Mouse (Mus musculus): ENCODE measurements around the gene Lrig3. TPM values are rescaled to one million over a fixed set of nuclear protein-coding genes. Genes with fewer than 3 reads are reported as not detected.
A peak's percentile ranks its signal among the peaks of the same experiment; 100 is the strongest.

Lrig3 gene
- 84.4 and 85.6 TPM in 2 replicates for polyA plus RNA-seq (2016; fragmentation: Nextera tagmentation; extraction: Ambion mirVana)

DNA sequence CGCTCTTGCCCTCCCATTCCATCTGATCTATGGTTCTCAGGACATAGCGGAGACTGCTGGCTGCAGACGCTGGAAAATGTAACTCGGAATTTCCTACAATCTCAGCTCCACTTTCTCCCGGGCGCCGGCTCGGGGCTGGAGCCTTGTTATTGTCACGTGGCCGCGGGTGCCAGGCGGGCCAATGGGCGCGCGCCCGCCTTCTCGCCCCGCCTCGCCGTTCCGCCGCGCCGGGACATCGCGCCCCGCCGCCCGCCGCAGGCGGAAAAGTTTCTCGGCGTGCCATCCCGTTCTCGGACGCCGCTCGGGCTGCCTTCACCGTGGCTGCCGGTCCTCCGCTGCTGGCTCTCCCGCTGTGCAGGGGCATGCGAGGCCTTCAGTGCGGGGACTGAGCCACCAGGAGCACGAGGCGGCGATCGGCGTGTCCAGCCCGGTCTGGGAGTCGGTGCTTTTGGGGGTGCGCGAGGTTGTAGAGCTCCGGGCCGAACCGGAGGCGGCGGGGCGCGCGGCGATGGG lies at the start of gene Lrig3:
Lrig3 (plus strand) TSS at position 201 of the 513 bp plus-strand sequence.
- Histone ChIP-seq H3K4me2 (peak within 1 kb of the TSS; percentile 68), H3K4me1 (replicated peaks) (peaks cover 20% of the 10 kb centered on the region), H3K36me3 (no peaks in the 10 kb centered on the region), H3K9ac (replicated peaks) (peak within 1 kb of the TSS; percentile 100), H3K27ac (peak within 1 kb of the TSS; percentile 100), H3K27me3 (no peaks in the 10 kb centered on the region), H3K4me3 (replicated peaks) (peak within 1 kb of the TSS; percentile 99), H3K9me3 (no peaks in the 10 kb centered on the region)
- ATAC-seq (ENCODE audit: insufficient number of reproducible peaks, insufficient read depth, low FRiP score, low TSS enrichment, low read depth), result peak; percentile 53; the same call in 1 of the 2 replicates
- under 1% methylated on average over 61 of the region's 62 CpGs for WGBS

DNA sequence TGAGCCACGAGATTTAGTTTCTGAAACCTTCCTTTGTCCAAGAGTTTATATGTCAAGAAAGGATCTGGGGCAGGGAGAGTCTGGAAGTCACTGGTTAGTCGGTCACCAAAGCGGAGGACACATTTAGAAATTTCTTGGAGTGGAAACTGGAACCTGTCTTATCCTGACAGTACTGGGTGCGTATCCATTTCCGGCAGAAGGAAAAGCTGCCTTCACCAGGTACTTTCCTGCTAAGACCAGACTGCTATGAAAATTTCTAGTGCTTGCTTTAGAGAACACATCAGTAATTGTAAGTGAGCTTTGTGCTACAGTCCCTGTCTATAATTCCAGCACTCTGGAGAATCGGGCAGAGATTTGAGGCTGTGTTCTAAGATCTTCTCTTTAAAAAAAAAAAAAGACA lies 49.2 kb upstream of the Lrig3 start:
- peaks cover 27% of the 10 kb centered on the region for H3K4me1 ChIP-seq (replicated peaks)
- H3K9me3 ChIP-seq, result no peaks in the 10 kb centered on the region
- H3K4me3 ChIP-seq (replicated peaks), result no peak overlapping the region
- peaks cover 6% of the 10 kb centered on the region; the same call in 1 of the 2 replicates for H3K27me3 ChIP-seq
- no peaks in the 10 kb centered on the region for H3K36me3 ChIP-seq
- no peak overlapping the region for H3K4me2 ChIP-seq
- 0 out of 2 replicates have a peak overlapping the region, but pooled peaks have one; percentile 1 for H3K27ac ChIP-seq
- no peak overlapping the region for H3K9ac ChIP-seq (replicated peaks)
- 40% methylated on average over 6 of the region's 6 CpGs for WGBS
- no peak for ATAC-seq (ENCODE audit: insufficient number of reproducible peaks, insufficient read depth, low FRiP score, low TSS enrichment, low read depth)

DNA sequence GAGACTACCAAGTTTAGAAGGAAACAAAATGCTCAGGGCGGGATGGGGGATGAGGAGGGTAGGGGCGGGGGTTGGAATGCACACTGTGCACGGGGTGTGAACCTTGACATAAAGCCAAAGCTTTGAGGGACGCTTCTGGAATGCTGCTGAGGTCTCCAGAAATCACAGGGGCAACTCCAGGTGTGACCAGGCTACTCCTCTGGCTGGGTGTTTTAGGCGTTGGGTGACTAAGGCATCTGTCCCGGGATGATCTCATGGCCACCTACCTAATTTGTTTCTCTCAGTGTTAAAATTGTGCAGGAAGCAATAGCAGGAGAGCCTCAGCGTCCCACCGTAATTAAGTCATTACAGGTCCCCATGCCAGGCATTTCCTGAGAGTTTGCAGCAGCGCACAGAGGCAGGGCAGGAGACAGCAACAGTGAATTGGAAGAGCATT lies 48.5 kb upstream of the Lrig3 start:
- Histone ChIP-seq H3K4me1 (replicated peaks) (peaks cover 27% of the 10 kb centered on the region), H3K27me3 (peaks cover 6% of the 10 kb centered on the region; the same call in 1 of the 2 replicates), H3K9ac (replicated peaks) (no peak overlapping the region), H3K27ac (no peak overlapping the region), H3K9me3 (no peaks in the 10 kb centered on the region), H3K36me3 (no peaks in the 10 kb centered on the region), H3K4me2 (peak overlapping the region; percentile 47), H3K4me3 (replicated peaks) (no peak overlapping the region; the same call in 1 of the 2 replicates)
- peak; percentile 78 for ATAC-seq (ENCODE audit: insufficient number of reproducible peaks, insufficient read depth, low FRiP score, low TSS enrichment, low read depth)
- 3% methylated on average over 9 of the region's 9 CpGs for WGBS

DNA sequence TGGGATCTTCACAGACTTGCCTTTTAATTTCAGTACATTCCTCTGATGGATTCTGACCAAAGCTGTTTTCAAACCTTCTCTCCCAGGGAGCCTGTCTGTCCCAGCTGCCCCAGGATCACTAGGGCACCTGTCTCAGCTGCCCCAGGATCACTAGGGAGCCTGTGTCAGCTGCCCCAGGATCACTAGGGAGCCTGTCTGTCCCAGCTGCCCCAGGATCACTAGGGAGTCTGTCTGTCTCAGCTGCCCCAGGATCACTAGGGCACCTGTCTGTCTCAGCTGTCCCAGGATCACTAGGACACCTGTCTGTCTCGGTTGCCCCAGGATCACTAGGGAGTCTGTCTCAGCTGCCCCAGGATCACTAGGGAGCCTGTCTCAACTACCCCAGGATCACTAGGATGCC lies 47.0 kb upstream of the Lrig3 start:
- peaks cover 6% of the 10 kb centered on the region; the same call in 1 of the 2 replicates for H3K27me3 ChIP-seq
- H3K36me3 ChIP-seq, result no peaks in the 10 kb centered on the region
- WGBS, result 55% methylated on average over 1 of the region's 1 CpGs
- H3K9me3 ChIP-seq, result peaks cover under 1% of the 10 kb centered on the region; the same call in 1 of the 2 replicates
- no peak overlapping the region for H3K4me3 ChIP-seq (replicated peaks)
- no peak for ATAC-seq (ENCODE audit: insufficient number of reproducible peaks, insufficient read depth, low FRiP score, low TSS enrichment, low read depth)
- H3K4me1 ChIP-seq (replicated peaks), result peaks cover 27% of the 10 kb centered on the region
- H3K9ac ChIP-seq (replicated peaks), result no peak overlapping the region
- no peak overlapping the region for H3K4me2 ChIP-seq
- no peak overlapping the region for H3K27ac ChIP-seq

- ATAC-seq (ENCODE audit: insufficient number of reproducible peaks, insufficient read depth, low FRiP score, low TSS enrichment, low read depth), result peak; percentile 87
- H3K9ac ChIP-seq (replicated peaks), result no peak overlapping the region
- WGBS, result 2% methylated on average over 6 of the region's 6 CpGs
- H3K4me1 ChIP-seq (replicated peaks), result peaks cover 27% of the 10 kb centered on the region
- peaks cover 7% of the 10 kb centered on the region for H3K9me3 ChIP-seq
- no peak overlapping the region for H3K4me3 ChIP-seq (replicated peaks)
- peaks cover 6% of the 10 kb centered on the region; the same call in 1 of the 2 replicates for H3K27me3 ChIP-seq
- no peaks in the 10 kb centered on the region for H3K36me3 ChIP-seq
- H3K4me2 ChIP-seq, result peak overlapping the region; percentile 30
- peak overlapping the region; percentile 84 for H3K27ac ChIP-seq
Observed at GRCm38 (mm10) chr10:125921654-125922446, 44.1 kb upstream of the Lrig3 start.

DNA sequence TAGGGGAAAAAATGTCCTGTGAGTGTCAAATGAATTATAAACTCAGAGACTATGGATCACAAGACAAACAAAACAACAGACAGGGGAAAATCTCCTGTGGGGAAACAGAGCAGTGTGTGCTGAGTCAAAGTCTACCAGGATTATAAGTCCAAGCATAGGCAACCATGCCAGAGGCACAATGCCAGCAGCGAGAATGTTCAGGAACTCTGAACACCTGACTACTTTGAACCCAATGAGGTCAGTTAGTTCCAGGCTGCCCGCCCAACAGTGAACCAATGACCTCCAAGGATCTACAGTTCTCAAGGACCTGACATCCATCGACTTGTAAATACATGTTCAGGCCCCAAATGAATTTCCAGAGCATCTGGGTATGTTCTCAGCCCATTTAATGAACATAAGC lies 36.0 kb upstream of the Lrig3 start:
- 74% methylated on average over 3 of the region's 3 CpGs for WGBS
- H3K36me3 ChIP-seq, result no peaks in the 10 kb centered on the region
- no peaks in the 10 kb centered on the region for H3K27me3 ChIP-seq
- ATAC-seq (ENCODE audit: insufficient number of reproducible peaks, insufficient read depth, low FRiP score, low TSS enrichment, low read depth), result no peak
- no peak overlapping the region for H3K4me3 ChIP-seq (replicated peaks)
- H3K4me1 ChIP-seq (replicated peaks), result no peaks in the 10 kb centered on the region
- H3K4me2 ChIP-seq, result no peak overlapping the region
- no peak overlapping the region for H3K9ac ChIP-seq (replicated peaks)
- H3K9me3 ChIP-seq, result no peaks in the 10 kb centered on the region
- H3K27ac ChIP-seq, result no peak overlapping the region

DNA sequence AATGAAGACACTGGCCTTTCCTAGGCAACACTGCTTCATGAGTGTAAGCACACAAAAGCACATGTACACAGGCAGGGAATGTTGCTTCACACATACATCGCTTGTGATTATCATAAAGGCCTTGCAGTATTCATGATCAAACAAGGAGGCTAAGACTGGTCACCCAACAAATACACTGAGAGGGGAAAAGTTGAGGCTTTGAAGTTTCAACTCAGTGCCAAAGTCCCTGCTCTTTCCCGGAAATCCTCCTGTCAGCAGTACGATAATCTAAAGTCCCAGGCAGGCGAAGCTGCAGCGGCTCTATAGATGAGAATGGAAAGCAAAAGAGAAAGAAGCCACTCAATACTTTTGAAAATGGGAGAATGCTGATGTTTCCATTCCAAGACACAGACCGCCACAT lies 32.6 kb upstream of the Lrig3 start:
- Histone ChIP-seq H3K4me1 (replicated peaks) (peaks cover 12% of the 10 kb centered on the region), H3K4me2 (no peak overlapping the region), H3K9me3 (no peaks in the 10 kb centered on the region), H3K36me3 (no peaks in the 10 kb centered on the region), H3K27ac (no peak overlapping the region), H3K27me3 (no peaks in the 10 kb centered on the region), H3K4me3 (replicated peaks) (no peak overlapping the region), H3K9ac (replicated peaks) (no peak overlapping the region)
- 78% methylated on average over 6 of the region's 6 CpGs for WGBS
- ATAC-seq (ENCODE audit: insufficient number of reproducible peaks, insufficient read depth, low FRiP score, low TSS enrichment, low read depth), result no peak

DNA sequence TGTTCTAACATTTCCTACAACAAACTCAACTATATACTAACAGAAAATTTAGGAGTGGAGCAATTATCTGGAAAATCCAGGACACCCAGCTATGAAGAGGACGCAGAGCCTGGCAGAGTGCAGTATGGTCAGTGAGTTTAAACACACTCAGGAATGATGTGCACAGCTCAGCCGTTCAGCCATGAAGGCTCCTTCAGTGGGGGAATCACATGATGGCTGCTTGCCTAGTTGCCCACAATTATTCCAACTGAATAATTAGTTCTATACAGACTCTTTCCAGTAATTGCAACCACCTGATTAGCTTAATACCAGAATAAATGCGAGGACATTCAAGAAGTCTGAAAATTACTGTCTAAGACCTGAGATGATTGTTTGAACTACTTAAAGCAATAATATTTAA lies 31.9 kb upstream of the Lrig3 start:
- H3K27ac ChIP-seq, result no peak overlapping the region
- no peaks in the 10 kb centered on the region for H3K27me3 ChIP-seq
- WGBS, result 72% methylated on average over 3 of the region's 3 CpGs
- no peak overlapping the region for H3K4me3 ChIP-seq (replicated peaks)
- H3K9ac ChIP-seq (replicated peaks), result no peak overlapping the region
- no peaks in the 10 kb centered on the region for H3K9me3 ChIP-seq
- no peaks in the 10 kb centered on the region for H3K36me3 ChIP-seq
- peaks cover 18% of the 10 kb centered on the region for H3K4me1 ChIP-seq (replicated peaks)
- no peak for ATAC-seq (ENCODE audit: insufficient number of reproducible peaks, insufficient read depth, low FRiP score, low TSS enrichment, low read depth)
- H3K4me2 ChIP-seq, result no peak overlapping the region

- H3K4me3 ChIP-seq (replicated peaks), result no peak overlapping the region
- no peak for ATAC-seq (ENCODE audit: insufficient number of reproducible peaks, insufficient read depth, low FRiP score, low TSS enrichment, low read depth)
Observed at GRCm38 (mm10) chr10:125937517-125938497, 28.2 kb upstream of the Lrig3 start.

DNA sequence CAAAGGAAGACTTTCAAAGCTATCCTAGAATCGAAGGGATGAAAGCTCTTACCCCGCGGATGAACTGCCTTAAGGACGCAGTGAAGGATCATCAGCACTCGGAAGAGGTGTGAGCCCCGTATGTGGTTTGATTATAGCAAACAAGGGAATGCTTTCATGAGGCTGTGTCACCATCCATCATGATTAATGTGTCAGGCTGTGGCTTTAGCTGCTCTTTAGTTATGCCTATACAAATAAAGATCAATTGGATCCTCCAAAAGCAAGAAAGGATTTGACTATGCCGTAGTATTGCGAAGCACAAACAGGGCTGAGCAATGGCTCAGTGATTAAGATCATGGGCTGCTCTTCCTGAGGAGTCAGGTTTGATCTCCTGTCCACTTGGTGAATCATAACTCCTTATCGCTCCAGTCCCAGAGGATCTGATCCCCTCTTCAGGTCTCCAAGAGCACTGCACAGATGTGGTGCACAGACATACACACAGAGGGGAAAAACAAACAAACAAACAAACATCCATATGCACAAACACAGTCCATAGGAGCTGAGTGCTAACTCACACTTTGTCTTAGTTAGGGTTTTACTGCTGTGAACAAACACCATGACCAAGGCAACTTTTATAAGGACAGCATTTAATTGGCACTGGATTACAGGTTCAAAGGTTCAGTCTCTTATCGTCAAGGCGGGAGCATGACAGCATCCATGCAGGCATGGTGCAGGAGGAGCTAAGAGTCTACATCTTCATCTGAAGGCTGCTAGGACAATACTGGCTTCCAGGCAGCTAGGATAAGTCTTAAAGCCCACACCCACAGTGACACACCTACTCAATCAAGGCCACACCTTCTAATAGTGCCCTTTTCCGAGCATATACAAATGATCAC lies 27.2 kb upstream of the Lrig3 start:
- peaks cover 46% of the 10 kb centered on the region for H3K4me1 ChIP-seq (replicated peaks)
- no peak for ATAC-seq (ENCODE audit: insufficient number of reproducible peaks, insufficient read depth, low FRiP score, low TSS enrichment, low read depth)
- no peak overlapping the region for H3K9ac ChIP-seq (replicated peaks)
- no peaks in the 10 kb centered on the region for H3K9me3 ChIP-seq
- WGBS, result 45% methylated on average over 12 of the region's 12 CpGs
- no peak overlapping the region for H3K4me3 ChIP-seq (replicated peaks)
- H3K27me3 ChIP-seq, result no peaks in the 10 kb centered on the region
- no peaks in the 10 kb centered on the region for H3K36me3 ChIP-seq
- H3K4me2 ChIP-seq, result no peak overlapping the region
- no peak overlapping the region for H3K27ac ChIP-seq

More at GRCm38 (mm10) chr10:125937517-125938497, 28.2 kb upstream of the Lrig3 start:
- no peaks in the 10 kb centered on the region for H3K27me3 ChIP-seq
- peaks cover 36% of the 10 kb centered on the region for H3K4me1 ChIP-seq (replicated peaks)
- H3K4me2 ChIP-seq, result no peak overlapping the region
- H3K9me3 ChIP-seq, result no peaks in the 10 kb centered on the region
- no peak overlapping the region for H3K9ac ChIP-seq (replicated peaks)
- no peak overlapping the region for H3K27ac ChIP-seq
- WGBS, result 49% methylated on average over 11 of the region's 11 CpGs
- no peaks in the 10 kb centered on the region for H3K36me3 ChIP-seq

Data from limb, embryonic 12.5 days (tissue).